Mouse (Mus musculus) monocyte, adult 5-6 weeks (primary cell): ENCODE measurements around the gene Npb. TPM values are rescaled to one million over a fixed set of nuclear protein-coding genes. Genes with fewer than 3 reads are reported as not detected.

Experiments
- ATAC-seq: fragments of 153-309, 156-312 bp; replicated peaks from 2 replicates; pipeline ENCODE4 v1.8.0; 2017; ENCODE audit warnings: mild to moderate bottlenecking; ENCODE audit not compliant: low TSS enrichment, insufficient number of reproducible peaks, severe bottlenecking, poor library complexity, low FRiP score
- total RNA-seq: library from RNA; stranded (forward); fragments of 200-1000, 200-491, 200-594 nt; gene quantifications from 3 replicates; pipeline ENCODE4 v1.2.3, GENCODE M21; 2017

The Npb gene
- total RNA-seq, 1 experiment from 2014 or later: not detected

GRCm38 (mm10) chr11:120654741-120655140 lies 46.5 kb downstream of the Npb start:
- no peak for ATAC-seq

GRCm38 (mm10) chr11:120657301-120657700 lies 49.0 kb downstream of the Npb start:
- no peak for ATAC-seq

Other genes starting within 250 kb of the Npb start
- 0.29 to 0.75 TPM in 2 of 3 replicates, not detected in the other for gene Fscn2, start 246.9 kb upstream of the Npb start, total RNA-seq
- gene Faap100, start 229.7 kb upstream of the Npb start, total RNA-seq: 5.5 to 16.4 TPM (median 9.4 TPM) in 3 replicates
- gene Nploc4, start 170.8 kb upstream of the Npb start, total RNA-seq: 36.2 to 43.1 TPM (median 37.2 TPM) in 3 replicates
- gene Tspan10, start 165.8 kb upstream of the Npb start, total RNA-seq: not detected in 3 replicates
- gene Pde6g, start 155.0 kb upstream of the Npb start, total RNA-seq: 0.29 TPM in 1 of 3 replicates, not detected in the others
- gene Oxld1, start 150.4 kb upstream of the Npb start, total RNA-seq: 3.5 to 6.4 TPM (median 3.9 TPM) in 3 replicates
- gene Ccdc137, start 150.4 kb upstream of the Npb start, total RNA-seq: 17.9 to 37.4 TPM (median 25.2 TPM) in 3 replicates
- gene Arl16, start 140.9 kb upstream of the Npb start, total RNA-seq: 4.8 to 15.5 TPM (median 14.4 TPM) in 3 replicates
- 30.7 to 37.5 TPM (median 32.4 TPM) in 3 replicates for gene Mrpl12, start 123.9 kb upstream of the Npb start, total RNA-seq
- 6.6 to 8.1 TPM (median 7.4 TPM) in 3 replicates for gene Slc25a10, start 116.6 kb upstream of the Npb start, total RNA-seq
- gene Gcgr, start 77.8 kb upstream of the Npb start, total RNA-seq: not detected in 3 replicates
- gene Mcrip1, start 58.8 kb upstream of the Npb start, total RNA-seq: 13.8 to 21.9 TPM (median 16.9 TPM) in 3 replicates
- not detected in 3 replicates for gene Ppp1r27, start 57.3 kb upstream of the Npb start, total RNA-seq
- gene P4hb, start 35.2 kb upstream of the Npb start, total RNA-seq: 331 to 434 TPM (median 349 TPM) in 3 replicates
- gene Arhgdia, start 26.9 kb upstream of the Npb start, total RNA-seq: 163 to 262 TPM (median 173 TPM) in 3 replicates
- 78.4 to 113 TPM (median 112 TPM) in 3 replicates for gene Alyref, start 10.1 kb upstream of the Npb start, total RNA-seq
- gene Anapc11, start 10.1 kb upstream of the Npb start, total RNA-seq: 18.5 to 31.2 TPM (median 26.5 TPM) in 3 replicates
- 26.9 to 43.7 TPM (median 32.9 TPM) in 3 replicates for gene Pcyt2, start 9.5 kb downstream of the Npb start, total RNA-seq
- 131 to 192 TPM (median 132 TPM) in 3 replicates for gene Sirt7, start 16.8 kb downstream of the Npb start, total RNA-seq
- 28.8 to 34.0 TPM (median 33.8 TPM) in 3 replicates for gene Mafg, start 25.1 kb downstream of the Npb start, total RNA-seq
- gene Pycr1, start 35.3 kb downstream of the Npb start, total RNA-seq: 0.57 to 0.58 TPM in 2 of 3 replicates, not detected in the other
- gene Myadml2, start 39.7 kb downstream of the Npb start, total RNA-seq: not detected in 3 replicates
- gene Notum, start 52.7 kb downstream of the Npb start, total RNA-seq: not detected in 3 replicates
- gene Aspscr1, start 64.5 kb downstream of the Npb start, total RNA-seq: 32.3 to 55.6 TPM (median 50.2 TPM) in 3 replicates
- gene Cenpx, start 105.3 kb downstream of the Npb start, total RNA-seq: 27.0 to 58.3 TPM (median 41.9 TPM) in 3 replicates
- 39.7 to 45.3 TPM (median 41.0 TPM) in 3 replicates for gene Lrrc45, start 105.4 kb downstream of the Npb start, total RNA-seq
- 7.1 to 9.7 TPM in 2 of 3 replicates, not detected in the other for gene Rac3, start 113.0 kb downstream of the Npb start, total RNA-seq
- 14.8 to 32.2 TPM (median 23.8 TPM) in 3 replicates for gene Dcxr, start 118.8 kb downstream of the Npb start, total RNA-seq
- gene Cbr2, start 123.6 kb downstream of the Npb start, total RNA-seq: 2.0 TPM in 1 of 3 replicates, not detected in the others
- gene Hmga1b, start 154.3 kb downstream of the Npb start, total RNA-seq: 2.3 to 66.8 TPM (median 12.5 TPM) in 3 replicates
- 1.0 to 3.9 TPM (median 1.2 TPM) in 3 replicates for gene Rfng, start 175.7 kb downstream of the Npb start, total RNA-seq
- gene Gps1, start 175.8 kb downstream of the Npb start, total RNA-seq: 55.0 to 59.6 TPM (median 55.7 TPM) in 3 replicates
- 25.1 to 42.4 TPM (median 31.8 TPM) in 3 replicates for gene Dus1l, start 187.9 kb downstream of the Npb start, total RNA-seq
- gene Fasn, start 216.1 kb downstream of the Npb start, total RNA-seq: 13.2 to 26.4 TPM (median 13.5 TPM) in 3 replicates